Mouse (Mus musculus): Measurements from ENCODE around the gene Nde1.
"Not testable (repeated sequence)": the region's sequence is repeated elsewhere in the genome, so short reads cannot be mapped to it uniquely, and the experiment has no call there.

Gene Nde1

GRCm38 (mm10) chr16:14162988-14163416 lies at the start of gene Nde1, which contains the start of gene Marf1:
Gene Nde1 (plus strand): TSS chr16:14163275.
Gene Marf1 (minus strand): TSS chr16:14163351.
- peak; percentile 53 for DNase-seq (ENCODE audit: low read depth, low spot score)

- DNase-seq (ENCODE audit: low read depth, low spot score): no peak
These were observed 45.8 kb upstream of the Nde1 start for GRCm38 (mm10) chr16:14117299-14117698.

DNA sequence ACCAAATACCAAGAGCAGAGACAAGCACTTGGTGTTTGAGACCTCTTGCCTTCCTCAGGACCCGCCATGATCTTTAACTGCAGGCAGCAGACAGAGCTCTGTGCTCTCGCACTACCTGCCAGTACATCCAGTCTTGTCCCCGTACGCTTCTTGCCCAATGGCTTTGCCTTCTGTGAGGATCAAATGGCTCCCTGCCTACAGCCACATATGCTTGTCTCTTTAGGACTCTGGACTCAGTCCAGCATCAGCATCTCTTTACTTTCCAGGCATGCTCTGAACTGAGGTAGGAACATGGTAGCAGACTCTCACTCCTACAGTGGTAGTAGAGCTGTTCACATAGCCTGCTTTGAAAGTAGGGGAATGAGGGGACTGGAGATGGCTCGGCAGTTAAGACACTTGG lies 42.1 kb upstream of the Nde1 start:
- no peak for DNase-seq (ENCODE audit: low read depth, low spot score)

DNA sequence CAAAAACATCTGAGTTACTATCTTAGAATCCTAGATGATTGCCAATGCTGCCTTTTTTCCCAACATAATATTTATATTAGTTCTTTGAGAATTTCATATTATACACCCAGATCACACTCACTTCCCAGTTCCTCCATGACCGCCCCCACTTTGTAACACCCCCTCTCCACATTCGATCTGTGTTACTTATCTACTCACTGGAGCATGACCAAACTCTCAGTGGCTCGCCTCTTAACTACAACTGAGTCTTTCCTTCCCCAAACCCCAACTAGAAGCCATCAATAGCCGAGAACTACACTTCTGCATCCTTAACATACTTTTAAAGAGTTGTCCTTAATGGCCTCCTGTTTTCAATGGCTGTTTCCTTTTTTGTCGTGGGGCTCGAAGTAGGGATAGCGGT lies 41.5 kb upstream of the Nde1 start:
- no peak for DNase-seq (ENCODE audit: low read depth, low spot score)

DNA sequence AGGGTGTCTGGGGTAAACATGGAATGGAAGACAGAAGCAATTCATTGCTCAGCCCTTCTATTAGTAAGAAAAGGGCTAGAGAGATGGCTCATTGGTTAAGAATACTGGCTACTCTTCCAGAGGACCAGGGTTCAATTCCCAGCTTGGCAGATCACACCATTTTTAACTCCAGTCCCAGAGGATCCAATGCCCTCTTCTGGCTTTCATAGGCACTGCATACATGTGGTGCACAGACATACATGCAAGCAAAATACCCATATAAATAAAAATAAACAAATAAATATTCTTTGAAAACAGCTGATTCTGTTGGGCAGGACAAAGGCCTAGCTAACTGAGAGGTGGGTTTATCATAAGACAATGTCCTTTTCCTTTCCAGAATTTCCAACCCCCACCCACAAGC lies 40.5 kb upstream of the Nde1 start:
- DNase-seq (ENCODE audit: low read depth, low spot score): no peak

DNA sequence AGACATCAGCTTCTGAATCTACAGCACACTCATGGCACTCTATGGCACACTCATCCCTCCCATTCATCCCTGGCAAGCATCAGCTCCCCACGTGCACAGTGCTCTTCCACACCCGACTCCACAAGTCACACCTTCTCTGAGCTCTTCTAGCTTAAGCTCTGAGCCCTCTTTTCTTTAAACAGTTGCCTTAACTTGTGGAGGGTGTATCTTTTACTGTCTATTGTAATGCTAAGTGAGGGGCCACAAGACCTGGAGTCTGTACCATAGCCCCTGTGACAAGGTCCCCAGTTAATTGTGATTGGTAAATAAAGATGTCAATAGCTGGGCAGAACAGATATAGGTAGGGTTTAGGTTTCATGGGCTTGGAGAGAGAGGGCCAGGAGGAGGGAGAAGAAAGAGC lies 39.2 kb upstream of the Nde1 start:
- DNase-seq (ENCODE audit: low read depth, low spot score): no peak

DNA sequence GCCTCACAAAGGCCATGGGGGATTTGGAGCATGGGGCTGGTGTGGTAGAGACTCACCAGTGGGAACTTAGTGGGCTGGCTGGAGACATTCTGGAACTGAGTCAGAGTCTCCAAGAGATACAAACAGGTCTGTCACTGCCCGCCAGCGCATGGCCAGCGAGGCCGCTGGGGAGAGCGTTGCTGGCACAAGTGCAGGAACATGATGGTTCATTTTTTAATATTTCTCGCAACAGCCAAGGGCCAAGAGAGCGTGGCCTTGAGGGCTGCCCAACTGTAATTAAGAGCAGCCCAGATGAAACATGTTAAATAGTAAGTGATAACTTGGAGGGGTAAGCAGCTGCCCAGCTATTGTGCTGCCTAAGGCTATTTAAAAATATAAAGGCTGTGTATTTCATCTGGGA lies 38.4 kb upstream of the Nde1 start:
- no peak for DNase-seq (ENCODE audit: low read depth, low spot score)

DNA sequence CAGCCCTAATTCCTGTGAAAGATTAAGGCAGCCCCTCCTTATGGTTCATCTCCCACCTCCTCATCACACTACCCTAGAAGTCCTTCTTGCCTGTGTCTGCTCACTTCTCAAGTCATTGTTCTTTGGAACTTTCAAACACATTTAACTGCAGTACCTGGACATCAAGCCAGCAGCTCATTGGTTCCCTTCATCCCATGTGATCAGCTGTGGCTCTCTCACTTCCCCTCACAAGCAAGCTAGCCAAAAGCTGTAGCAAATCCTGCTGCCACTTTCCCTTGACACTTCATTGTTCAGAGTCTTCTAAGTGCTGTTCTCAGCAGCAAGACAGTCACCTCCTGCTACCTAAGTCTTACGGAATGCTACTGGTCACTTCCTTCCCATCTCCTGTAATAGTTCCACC lies 37.8 kb upstream of the Nde1 start:
- DNase-seq (ENCODE audit: low read depth, low spot score): no peak

GRCm38 (mm10) chr16:14128977-14129376 lies 34.1 kb upstream of the Nde1 start:
- no peak for DNase-seq (ENCODE audit: low read depth, low spot score)

DNA sequence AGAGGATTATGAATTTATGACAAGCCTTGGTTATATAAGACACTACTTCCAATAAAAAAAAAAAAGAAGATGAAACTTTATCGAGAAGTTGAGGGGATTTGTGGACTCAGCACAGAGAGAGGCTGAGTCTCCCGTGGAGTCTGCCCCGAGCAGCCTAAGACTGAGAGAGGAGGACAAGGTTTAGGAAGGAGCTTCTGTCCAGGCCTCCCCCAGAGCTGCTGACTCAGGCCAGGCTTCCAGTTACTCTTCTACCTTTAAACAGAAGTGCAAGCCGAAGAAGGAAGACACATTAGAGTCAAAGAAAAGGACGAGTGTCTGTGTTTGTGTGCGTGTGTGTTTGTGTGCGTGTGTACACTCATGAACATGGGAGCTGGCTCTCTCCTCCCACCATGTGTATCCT lies 32.3 kb upstream of the Nde1 start:
- DNase-seq (ENCODE audit: low read depth, low spot score): no peak

DNA sequence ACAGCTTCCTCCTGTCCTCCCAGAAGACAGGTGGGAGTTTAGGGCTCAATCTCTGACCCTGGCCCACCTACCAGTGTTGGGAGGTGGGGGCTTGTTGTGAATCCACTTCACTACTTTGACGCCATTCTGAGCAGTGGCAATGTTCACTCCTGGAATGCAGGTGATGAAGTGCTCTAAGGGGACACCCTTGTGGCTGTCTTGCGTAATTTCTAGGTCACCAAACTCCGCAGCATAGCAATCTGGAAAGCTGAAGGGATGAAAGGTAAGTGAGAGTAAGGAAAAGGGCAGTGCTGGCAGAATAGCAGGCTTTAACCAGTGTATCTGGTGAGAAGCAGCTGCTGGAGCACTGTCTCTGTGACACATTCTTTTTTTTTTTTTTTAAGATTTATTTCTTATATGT lies 31.7 kb upstream of the Nde1 start:
- DNase-seq (ENCODE audit: low read depth, low spot score): no peak

DNA sequence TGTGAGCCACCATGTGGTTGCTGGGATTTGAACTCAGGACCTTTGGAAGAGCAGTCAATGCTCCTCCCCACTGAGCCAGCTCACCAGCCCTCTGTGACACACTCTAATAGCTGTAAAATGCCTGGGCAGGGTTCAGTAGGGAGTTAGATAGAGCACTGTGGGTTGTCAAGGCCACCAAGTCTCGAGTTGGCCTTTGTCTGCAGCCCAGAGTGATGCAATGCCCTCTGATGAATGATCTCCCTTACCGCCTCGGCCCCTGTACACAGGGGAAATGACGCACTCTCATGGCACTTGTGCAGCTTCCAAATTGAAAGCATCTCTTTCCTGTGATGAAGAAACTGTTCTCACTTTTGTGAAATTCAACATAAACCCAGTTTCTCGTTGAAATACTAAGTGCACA lies 31.2 kb upstream of the Nde1 start:
- no peak for DNase-seq (ENCODE audit: low read depth, low spot score)

DNA sequence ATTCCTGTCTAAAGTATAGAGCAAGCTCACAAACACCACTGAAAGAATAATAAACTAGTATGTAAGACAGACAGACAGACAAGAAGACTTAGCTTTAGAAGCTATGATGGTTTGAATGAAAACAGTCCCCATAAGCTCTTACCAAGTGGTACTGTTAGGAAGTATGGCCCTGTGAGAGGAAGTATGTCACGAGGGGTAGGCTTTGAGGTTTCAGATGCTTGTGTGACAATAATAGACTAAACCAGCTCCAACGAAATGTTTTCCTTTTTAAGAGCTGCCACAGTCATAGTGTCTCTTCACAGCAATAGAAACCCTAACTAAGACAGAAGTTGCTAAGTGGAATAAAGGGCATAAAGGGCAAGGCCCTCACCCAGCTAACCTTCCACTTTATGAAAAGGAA lies 28.1 kb upstream of the Nde1 start:
- no peak for DNase-seq (ENCODE audit: low read depth, low spot score)

DNA sequence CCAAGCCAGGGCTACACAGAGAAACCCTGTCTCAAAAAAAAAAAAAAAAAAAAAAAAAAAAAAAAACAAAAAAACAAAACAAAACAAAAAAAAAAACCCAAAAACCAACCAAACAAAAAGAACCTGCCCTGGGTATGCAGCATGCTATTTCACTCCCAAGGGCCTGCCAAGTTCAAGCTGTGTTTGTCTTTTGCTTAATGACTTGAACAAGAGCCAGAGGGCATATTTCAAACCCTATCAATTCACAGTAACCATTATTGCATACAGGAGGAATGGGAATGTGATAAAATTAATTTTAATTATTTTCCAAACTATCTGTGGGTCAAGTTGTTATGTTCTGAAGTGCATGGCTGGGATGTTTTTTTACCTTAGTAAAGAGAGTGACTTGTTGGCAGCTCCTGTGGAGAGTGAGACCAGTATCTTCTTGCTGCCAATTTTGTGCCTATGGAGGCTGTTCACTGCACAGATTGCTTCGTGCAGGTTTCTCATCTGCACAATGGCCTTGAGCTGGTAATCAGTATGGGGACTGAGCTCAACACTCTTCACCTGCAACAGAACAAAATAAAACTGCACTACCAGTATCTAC lies 25.0 kb upstream of the Nde1 start:
- no peak for DNase-seq (ENCODE audit: low read depth, low spot score)

- no peak for DNase-seq (ENCODE audit: low read depth, low spot score)
These were observed 24.0 kb upstream of the Nde1 start for GRCm38 (mm10) chr16:14139106-14139505.

- DNase-seq (ENCODE audit: low read depth, low spot score): no peak
These were observed 19.8 kb upstream of the Nde1 start for GRCm38 (mm10) chr16:14143298-14143697.

DNA sequence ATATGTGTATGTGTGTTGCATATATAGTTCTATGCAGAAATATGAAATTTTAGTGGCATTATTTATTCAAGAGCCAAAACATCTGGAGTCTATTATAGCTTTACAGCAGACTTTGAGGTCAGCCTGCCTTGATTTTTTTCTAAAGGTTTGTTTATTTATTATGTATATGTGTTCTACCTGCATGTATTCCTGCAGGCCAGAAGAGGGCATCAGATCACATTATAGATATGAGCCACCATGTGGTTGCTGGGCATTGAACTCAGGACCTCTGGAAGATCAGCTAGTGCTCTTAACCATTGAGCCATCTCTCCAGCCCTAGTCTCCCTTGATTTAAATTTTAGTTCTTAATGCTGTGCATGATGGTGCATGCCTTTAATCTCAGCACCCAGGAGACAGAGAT lies 15.4 kb upstream of the Nde1 start:
- DNase-seq (ENCODE audit: low read depth, low spot score): no peak

DNA sequence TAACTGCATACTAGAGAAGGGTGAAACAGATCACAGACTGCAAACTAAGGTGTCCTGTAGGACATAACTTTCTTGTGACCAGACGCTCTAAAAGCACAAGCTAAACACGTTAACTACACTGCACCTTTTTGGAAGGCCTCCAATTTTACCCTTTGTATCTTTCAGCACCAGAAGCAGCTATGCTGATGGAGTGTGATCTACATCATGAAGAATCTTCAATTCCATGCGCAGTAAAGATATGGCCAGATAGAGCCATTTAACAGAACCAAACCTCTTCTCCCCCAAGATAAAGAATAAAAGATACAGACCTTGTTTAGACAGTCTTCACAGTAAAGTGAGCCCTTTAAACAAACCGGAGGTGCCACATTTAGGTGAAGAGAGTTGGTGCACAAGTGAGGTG lies 11.4 kb upstream of the Nde1 start:
- no peak for DNase-seq (ENCODE audit: low read depth, low spot score)

DNA sequence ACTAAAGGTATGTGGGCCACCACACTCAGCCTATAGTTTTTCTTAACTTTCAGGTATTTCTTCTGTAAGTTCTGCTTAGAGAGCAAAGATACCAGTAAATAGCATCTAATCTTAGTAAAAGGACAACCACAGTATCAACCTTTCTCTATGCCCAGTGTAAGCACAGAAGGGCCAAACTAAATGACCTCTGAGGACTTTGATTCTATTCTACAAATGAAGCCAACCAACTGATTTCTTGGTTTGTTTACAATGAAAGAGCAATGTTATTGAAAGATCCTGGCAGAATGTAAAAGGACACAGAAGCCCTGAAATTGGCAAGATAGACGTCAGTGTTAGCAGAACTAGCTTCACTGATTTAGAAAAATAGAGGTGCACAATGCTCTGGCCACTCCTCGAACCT lies 7.4 kb upstream of the Nde1 start:
- not testable (repeated sequence) for DNase-seq (ENCODE audit: low read depth, low spot score)

DNA sequence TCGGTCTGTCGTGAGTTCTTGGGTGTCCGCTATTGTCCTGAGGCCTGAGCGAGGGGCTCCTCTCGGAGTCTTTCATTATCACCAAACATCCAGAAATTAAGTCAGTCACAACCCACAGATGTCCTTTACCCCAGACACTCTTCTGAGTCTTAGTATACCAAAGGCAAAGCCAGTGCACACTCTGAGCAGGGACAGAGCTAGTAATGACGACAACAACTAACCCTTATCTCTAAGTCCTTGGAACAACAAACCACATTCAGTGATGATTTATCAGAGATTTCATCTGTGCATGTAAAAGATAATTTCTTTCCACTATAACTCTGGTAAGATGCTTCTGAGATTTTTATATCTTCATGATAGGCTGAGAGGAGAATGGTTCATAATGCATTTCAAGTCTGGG lies 6.8 kb upstream of the Nde1 start:
- no peak for DNase-seq (ENCODE audit: low read depth, low spot score)

- DNase-seq (ENCODE audit: low read depth, low spot score): no peak
These were observed 4.5 kb upstream of the Nde1 start for GRCm38 (mm10) chr16:14158536-14158935.

- peak; percentile 99 for DNase-seq (ENCODE audit: low read depth, low spot score)
These were observed 3.9 kb upstream of the Nde1 start for GRCm38 (mm10) chr16:14158936-14159745.

DNA sequence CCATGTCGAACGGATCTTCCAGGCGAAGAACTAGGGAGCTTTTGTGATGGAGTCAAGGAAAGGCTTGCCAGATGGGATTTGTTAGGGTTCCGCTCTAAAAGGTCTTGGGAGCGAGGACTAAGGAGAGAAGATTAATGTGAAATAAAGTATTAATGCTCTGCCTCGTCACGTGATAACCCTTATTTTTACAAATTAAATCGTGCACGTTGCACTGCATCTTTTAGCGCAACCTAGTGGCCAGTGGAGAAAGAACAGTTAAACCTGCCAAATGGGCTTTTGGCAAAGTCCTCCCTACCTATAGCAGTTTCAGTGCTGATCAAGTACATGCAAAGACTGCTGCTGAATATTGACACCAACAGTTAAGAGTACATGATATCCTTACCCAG lies 3.3 kb upstream of the Nde1 start:
- peak; percentile 57 for DNase-seq (ENCODE audit: low read depth, low spot score)

All from retina, postnatal 7 days (tissue).